Mouse (Mus musculus) liver, embryonic 14.5 days (tissue): ENCODE measurements around the gene Golga7b. TPM values are rescaled to one million over a fixed set of nuclear protein-coding genes. Genes with fewer than 3 reads are reported as not detected.

Experiments
- ATAC-seq: fragments of 200-750 bp; cut with Nextera tagmentation; 2 replicates; pipeline ENCODE4 v1.8.0; 2017; ENCODE audit warnings: moderate number of reproducible peaks, mild to moderate bottlenecking, moderate library complexity; ENCODE audit not compliant: insufficient read depth
- DNase-seq, 3 experiments: peaks; one replicate each; pipeline ENCODE4 v3.0.0-alpha.2; 2012 to 2013; ENCODE audit warnings: low read depth in 3 of 3, low spot score in 3 of 3
- H3K27ac ChIP-seq: fragments of 300-500 bp; sonication (generic); 2 replicates; pipeline ENCODE4 v1.5.1; 2014; ENCODE audit warnings: moderate library complexity, mild to moderate bottlenecking, control low read depth, inconsistent platforms
- H3K27me3 ChIP-seq: fragments of 300-500 bp; sonication (generic); 2 replicates; pipeline ENCODE4 v1.6.1; 2014; ENCODE audit warnings: mild to moderate bottlenecking, low read length, moderate library complexity; ENCODE audit not compliant: control insufficient read depth, insufficient read depth
- H3K36me3 ChIP-seq: fragments of 300-500 bp; sonication (generic); replicated peaks from 2 replicates; pipeline ENCODE4 v1.6.1; 2014; ENCODE audit warnings: low read depth; ENCODE audit not compliant: control insufficient read depth, insufficient read depth
- H3K4me1 ChIP-seq, 2 experiments: fragments of 200-500 bp in 1 of 2; fragments of 300-500 bp in 1 of 2; sonication (generic) in 1 of 2; replicated peaks; 2 replicates each; pipeline ENCODE4 v1.6.1; 2012 to 2014; ENCODE audit warnings: antibody characterized with exemption in 1 of 2, inconsistent platforms in 1 of 2, low read length in 1 of 2; ENCODE audit not compliant: control insufficient read depth in 2 of 2, insufficient read depth in 2 of 2
- H3K4me2 ChIP-seq: fragments of 300-500 bp; sonication (generic); 2 replicates; pipeline ENCODE4 v1.6.1; 2014; ENCODE audit warnings: low read depth, mild to moderate bottlenecking, control low read depth, moderate library complexity
- H3K4me3 ChIP-seq, 2 experiments: fragments of 200-500 bp in 1 of 2; fragments of 300-500 bp in 1 of 2; sonication (generic) in 1 of 2; 2 replicates each; pipeline ENCODE4 v1.5.1; 2012 to 2014; ENCODE audit warnings: low read depth in 2 of 2, low read length in 2 of 2, mild to moderate bottlenecking in 2 of 2, control low read depth in 1 of 2, inconsistent platforms in 1 of 2, moderate library complexity in 1 of 2; ENCODE audit not compliant: insufficient read depth in 1 of 2
- H3K9ac ChIP-seq: fragments of 300-500 bp; sonication (generic); replicated peaks from 2 replicates; pipeline ENCODE4 v1.6.1; 2014; ENCODE audit warnings: mild to moderate bottlenecking, control low read depth, moderate library complexity
- H3K9me3 ChIP-seq: fragments of 300-500 bp; sonication (generic); 2 replicates; pipeline ENCODE4 v1.6.1; 2016; ENCODE audit warnings: low read length, mixed read lengths; ENCODE audit not compliant: control insufficient read depth
- CTCF ChIP-seq: IDR thresholded peaks from 2 replicates; pipeline ENCODE4 v1.5.1; 2016; ENCODE audit warnings: antibody characterized with exemption, low read depth, control low read depth
- EP300 ChIP-seq: IDR thresholded peaks from 2 replicates; pipeline ENCODE4 v1.6.1; 2016; ENCODE audit warnings: antibody characterized with exemption, low read depth
- WGBS: fragments of 180-500 bp; shearing (Covaris S2); extraction: QIAGEN DNeasy Blood & Tissue Kit; methylation state at CpG from one replicate; pipeline ENCODE4 v1.1.7; 2014; ENCODE audit not compliant: insufficient replicate concordance; 5-methylcytosine and 5-hydroxymethylcytosine counted together
- polyA plus RNA-seq, 2 experiments: library from polyadenylated mRNA; depleted of rRNA in 1 of 2; stranded (reverse) in 1 of 2; unstranded in 1 of 2; fragments of >200 nt; fragmentation: Nextera tagmentation in 1 of 2; extraction: Ambion mirVana in 1 of 2; gene quantifications; 2 replicates each; pipeline versions ENCODE4 v1.2.1 to v1.2.3; 2012 to 2014

Gene Golga7b
- polyA plus RNA-seq, 2 experiments = not detected

- Histone ChIP-seq H3K4me3 (no peak overlapping the region), H3K4me1 (no peaks in the 10 kb centered on the region), H3K9ac (no peak overlapping the region), H3K36me3 (no peaks in the 10 kb centered on the region), H3K4me2 (no peak overlapping the region), H3K27me3 (no peaks in the 10 kb centered on the region), H3K27ac (no peak overlapping the region), H3K9me3 (no peaks in the 10 kb centered on the region)
- DNase-seq (no peak), ATAC-seq (no peak)
- TF ChIP-seq EP300 = no peak
- no peak for TF ChIP-seq CTCF
- WGBS = 26% methylated on average over 7 of the region's 7 CpGs
Observed at GRCm38 (mm10) chr19:42290954-42291661, 43.7 kb downstream of the Golga7b start.

- Histone ChIP-seq H3K27ac (no peak overlapping the region), H3K4me3 (no peak overlapping the region), H3K9me3 (no peaks in the 10 kb centered on the region), H3K9ac (no peak overlapping the region), H3K36me3 (no peaks in the 10 kb centered on the region), H3K4me1 (no peaks in the 10 kb centered on the region), H3K4me2 (no peak overlapping the region), H3K27me3 (no peaks in the 10 kb centered on the region)
- 49% methylated on average over 8 of the region's 8 CpGs for WGBS
- TF ChIP-seq CTCF (no peak), EP300 (no peak)
- DNase-seq (no peak), ATAC-seq (no peak)
Observed at GRCm38 (mm10) chr19:42292106-42292505, 44.7 kb downstream of the Golga7b start.

GRCm38 (mm10) chr19:42293216-42293615 lies 45.8 kb downstream of the Golga7b start:
- 65% methylated on average over 6 of the region's 6 CpGs for WGBS
- Histone ChIP-seq H3K36me3 (no peaks in the 10 kb centered on the region), H3K9me3 (no peaks in the 10 kb centered on the region), H3K27ac (no peak overlapping the region), H3K4me1 (no peaks in the 10 kb centered on the region), H3K4me3 (no peak overlapping the region), H3K9ac (no peak overlapping the region), H3K27me3 (no peaks in the 10 kb centered on the region), H3K4me2 (no peak overlapping the region)
- TF ChIP-seq EP300 (no peak), CTCF (no peak)
- no peak for DNase-seq
- ATAC-seq = no peak

GRCm38 (mm10) chr19:42303210-42303813 lies 55.9 kb downstream of the Golga7b start:
- DNase-seq = no peak
- 58% methylated on average over 12 of the region's 12 CpGs for WGBS
- H3K4me2 ChIP-seq = no peak overlapping the region
- ATAC-seq = no peak
- no peaks in the 10 kb centered on the region; a peak in 1 of 4 replicates for H3K4me1 ChIP-seq
- H3K9ac ChIP-seq = no peak overlapping the region
- H3K4me3 ChIP-seq = no peak overlapping the region
- H3K27me3 ChIP-seq = no peaks in the 10 kb centered on the region
- H3K9me3 ChIP-seq = no peaks in the 10 kb centered on the region
- H3K27ac ChIP-seq = no peak overlapping the region
- no peaks in the 10 kb centered on the region for H3K36me3 ChIP-seq
- TF ChIP-seq CTCF = no peak
- no peak for TF ChIP-seq EP300

- WGBS = 66% methylated on average over 13 of the region's 13 CpGs
- TF ChIP-seq CTCF = no peak
- no peak for TF ChIP-seq EP300
- no peak overlapping the region for H3K4me3 ChIP-seq
- H3K9me3 ChIP-seq = no peaks in the 10 kb centered on the region
- DNase-seq (no peak), ATAC-seq (no peak)
- H3K4me2 ChIP-seq = no peak overlapping the region
- H3K9ac ChIP-seq = no peak overlapping the region
- H3K27ac ChIP-seq = no peak overlapping the region
- H3K27me3 ChIP-seq = no peaks in the 10 kb centered on the region
- H3K36me3 ChIP-seq = no peaks in the 10 kb centered on the region
- H3K4me1 ChIP-seq = no peaks in the 10 kb centered on the region; a peak in 1 of 4 replicates
Observed at GRCm38 (mm10) chr19:42304506-42304905, 57.1 kb downstream of the Golga7b start.
